Comparison of ENCODE assay signal across 22 mouse cellular contexts in the genomic region with DNA sequence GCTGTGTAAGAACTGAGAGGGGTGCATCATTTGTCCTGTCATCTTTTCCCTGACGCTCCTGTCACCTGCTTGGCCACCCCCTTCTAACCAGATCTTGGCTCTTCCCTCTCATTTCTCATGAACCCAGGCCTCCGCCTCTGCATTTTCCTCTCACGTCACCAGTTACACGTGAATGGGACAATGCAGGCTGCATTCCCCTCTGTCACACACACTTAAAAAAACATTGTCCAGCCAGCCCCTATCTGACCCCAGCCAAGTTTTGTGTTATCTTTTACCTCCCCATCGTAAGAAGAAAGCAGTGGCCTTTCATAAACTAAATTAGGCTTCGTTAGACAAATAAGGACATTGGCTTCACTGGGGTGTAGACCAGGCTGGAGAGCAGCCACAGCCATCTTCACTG.
"Had no signal": no experiment of that assay in that cellular context is flagged by ENCODE, and none has a peak within 500 bp of the region (broad histone marks: within the 10 kb centered on the region; RNA-seq: fewer than 3 reads in every experiment).

No protein-coding gene starts in this region.

- H3K9me3 ChIP-seq: kidney, embryonic 15.5 days; liver, embryonic 15.5 days; lung, embryonic 15.5 days; megakaryocyte, embryonic 14.5 days; neural tube, embryonic 12.5 days; neural tube, embryonic 15.5 days had no signal

- H3K27ac ChIP-seq: kidney, embryonic 15.5 days; left cerebral cortex, adult 2 months; liver, embryonic 15.5 days; lung, embryonic 15.5 days; neural tube, embryonic 12.5 days; neural tube, embryonic 15.5 days; stomach, postnatal 0 days had no signal

- H3K4me3 ChIP-seq: kidney, embryonic 15.5 days; left cerebral cortex, adult 2 months; liver, embryonic 15.5 days; lung, embryonic 15.5 days; megakaryocyte, embryonic 14.5 days; neural tube, embryonic 12.5 days; neural tube, embryonic 15.5 days had no signal

- DNase-seq: kidney, postnatal 10 days; kidney, postnatal 36 days; layer of hippocampus, postnatal 36 days; lung, adult 18-20 months; lung, postnatal 10 days; lung, postnatal 36 days; midbrain, embryonic 14.5 days; right cerebral cortex, adult 18-20 months; right cerebral cortex, postnatal 14 days; right cerebral cortex, postnatal 4 days; thymus, adult 18-20 months; thymus, postnatal 36 days had no signal

- H3K4me1 ChIP-seq: kidney, embryonic 15.5 days; liver, embryonic 15.5 days; lung, embryonic 15.5 days; neural tube, embryonic 12.5 days; neural tube, embryonic 15.5 days had no signal

- H3K4me2 ChIP-seq: kidney, embryonic 15.5 days; liver, embryonic 11.5 days; liver, embryonic 15.5 days; lung, embryonic 15.5 days; midbrain, embryonic 11.5 days; neural tube, embryonic 12.5 days; neural tube, embryonic 15.5 days had no signal

- H3K9ac ChIP-seq: kidney, embryonic 15.5 days; liver, embryonic 15.5 days; lung, embryonic 15.5 days; neural tube, embryonic 12.5 days; neural tube, embryonic 15.5 days had no signal

- H3K27me3 ChIP-seq: kidney, embryonic 15.5 days; liver, embryonic 15.5 days; lung, embryonic 15.5 days; megakaryocyte, embryonic 14.5 days; neural tube, embryonic 12.5 days; neural tube, embryonic 15.5 days had no signal
